Mouse (Mus musculus): Measurements from ENCODE around the gene Glra4. TPM values are rescaled to one million over a fixed set of nuclear protein-coding genes. Genes with fewer than 3 reads are reported as not detected.

The Glra4 gene
- 0.04 and 0.05 TPM in 2 replicates for polyA plus RNA-seq (2012; rRNA removed)

DNA sequence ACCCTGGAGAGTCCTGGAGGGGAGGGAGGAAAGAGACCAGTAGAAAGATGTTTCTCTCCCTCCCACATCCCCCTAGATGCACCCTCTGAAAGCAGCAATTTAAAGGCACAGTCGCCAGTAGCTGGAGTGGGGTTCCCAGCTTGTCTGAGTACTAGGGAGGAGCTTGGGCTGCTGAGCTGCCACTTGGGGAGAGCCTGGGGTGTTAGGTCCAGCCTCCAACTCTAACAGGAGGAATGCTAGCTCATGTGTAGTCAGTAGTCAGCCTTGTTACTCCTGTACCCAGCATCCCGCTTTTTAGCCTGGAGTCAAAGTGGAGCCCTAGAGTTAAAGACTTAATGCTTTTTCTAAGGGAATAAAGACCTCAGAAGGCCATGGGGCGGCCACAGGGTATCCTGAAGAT is at the start of gene Glra4:
Gene Glra4 (minus strand): TSS at position 101 of the 400 bp plus-strand sequence.
- no peak for DNase-seq (ENCODE audit: low read depth)
- no peak for TF ChIP-seq CTCF (IDR thresholded peaks at IDR 0.05; ENCODE audit: borderline replicate concordance, extremely low read depth, insufficient read depth, insufficient read length)
- no peak for TF ChIP-seq POLR2A (IDR thresholded peaks at IDR 0.05; ENCODE audit: borderline replicate concordance, extremely low read depth, insufficient read depth, insufficient read length, poor library complexity, severe bottlenecking)

DNA sequence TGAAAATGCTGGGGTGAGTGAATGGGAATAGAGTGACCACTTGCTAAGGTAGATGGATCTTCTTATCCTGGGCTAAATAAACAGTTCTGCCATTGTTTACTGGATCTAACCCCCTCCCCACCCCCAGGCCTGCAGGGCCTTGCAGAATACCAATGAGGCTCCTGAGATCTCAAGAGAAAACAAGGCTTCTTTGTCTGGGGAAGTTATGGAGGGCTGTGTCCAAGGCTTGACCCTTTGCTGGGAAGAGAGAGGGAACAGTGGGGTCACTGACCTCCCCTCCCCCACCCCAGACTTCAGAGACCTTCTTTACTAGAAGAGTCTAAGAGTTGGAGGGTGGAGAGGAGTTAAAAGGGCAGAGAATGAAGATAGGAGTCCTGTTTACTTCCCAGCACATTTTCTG is 48.7 kb upstream of the Glra4 start:
- TF ChIP-seq CTCF (IDR thresholded peaks at IDR 0.05; ENCODE audit: borderline replicate concordance, extremely low read depth, insufficient read depth, insufficient read length): no peak
- no peak for DNase-seq (ENCODE audit: low read depth)

DNA sequence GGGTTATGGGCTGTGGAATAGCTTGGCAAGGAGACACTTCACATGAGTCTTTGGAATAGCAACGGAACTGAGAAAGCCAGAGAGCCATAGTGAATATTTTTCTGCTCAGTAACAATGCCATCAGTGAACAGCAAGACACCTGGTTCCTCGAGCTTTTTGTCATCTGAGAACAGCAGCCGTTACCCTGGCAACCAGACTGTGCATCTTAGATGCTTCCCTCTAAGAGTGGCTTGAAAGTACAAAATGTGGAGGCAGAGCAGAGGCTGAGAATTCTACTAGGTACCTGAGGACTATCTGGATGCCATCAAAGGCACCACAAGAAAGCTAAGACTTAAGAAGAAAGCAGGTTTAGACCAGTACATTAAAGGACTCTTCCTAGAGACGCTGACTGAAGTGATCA is 45.1 kb upstream of the Glra4 start:
- TF ChIP-seq POLR2A (IDR thresholded peaks at IDR 0.05; ENCODE audit: borderline replicate concordance, extremely low read depth, insufficient read depth, insufficient read length, poor library complexity, severe bottlenecking): no peak
- no peak for TF ChIP-seq CTCF (IDR thresholded peaks at IDR 0.05; ENCODE audit: borderline replicate concordance, extremely low read depth, insufficient read depth, insufficient read length)
- peak; percentile 72 for DNase-seq (ENCODE audit: low read depth)

DNA sequence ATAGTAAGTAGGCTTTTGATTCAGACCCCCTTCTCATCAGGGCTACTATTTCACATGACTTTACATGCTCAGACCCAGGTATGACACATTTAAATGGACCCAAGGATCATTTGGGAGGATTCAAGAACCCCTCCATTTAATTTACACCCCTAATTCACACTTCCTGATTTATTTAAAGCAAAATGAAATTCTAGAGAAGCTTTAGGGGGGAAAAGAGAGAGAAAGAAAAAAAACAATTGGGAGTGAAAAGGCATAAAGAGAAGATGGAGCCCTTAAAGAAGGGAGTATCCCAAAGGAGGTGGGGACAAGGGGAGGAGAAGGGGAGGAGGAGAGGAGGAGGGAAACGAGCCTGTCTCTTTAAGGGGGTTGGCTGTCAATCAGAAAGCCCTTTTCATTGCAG is 42.4 kb upstream of the Glra4 start, which contains the start of gene Plp1:
Gene Plp1 (plus strand): TSS at position 301 of the 400 bp plus-strand sequence.
- TF ChIP-seq POLR2A (IDR thresholded peaks at IDR 0.05; ENCODE audit: borderline replicate concordance, extremely low read depth, insufficient read depth, insufficient read length, poor library complexity, severe bottlenecking): no peak
- no peak for TF ChIP-seq CTCF (IDR thresholded peaks at IDR 0.05; ENCODE audit: borderline replicate concordance, extremely low read depth, insufficient read depth, insufficient read length)
- DNase-seq (ENCODE audit: low read depth): no peak

DNA sequence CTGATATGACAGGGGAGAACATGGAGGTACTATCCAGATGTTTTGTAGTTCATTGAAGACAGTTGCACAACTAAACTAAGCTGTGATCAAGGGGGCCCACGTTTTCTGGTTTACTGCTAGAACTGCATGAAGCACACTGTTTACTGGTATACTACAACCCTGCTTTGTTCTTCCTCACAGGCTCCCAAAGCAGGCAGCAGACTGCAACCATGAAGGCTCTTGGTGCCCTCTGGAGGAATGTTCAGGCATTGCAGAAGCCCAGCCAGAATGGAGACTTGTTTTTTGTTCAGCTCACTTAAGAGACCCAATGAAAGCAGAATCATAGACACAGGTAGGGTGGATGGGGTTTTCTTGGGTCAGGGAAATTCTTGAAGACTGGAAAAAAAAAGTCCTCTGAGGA is 40.3 kb upstream of the Glra4 start:
- DNase-seq (ENCODE audit: low read depth): peak; percentile 90
- TF ChIP-seq CTCF (IDR thresholded peaks at IDR 0.05; ENCODE audit: borderline replicate concordance, extremely low read depth, insufficient read depth, insufficient read length) (peak; percentile 81; the same call in 1 of the 2 replicates), POLR2A (IDR thresholded peaks at IDR 0.05; ENCODE audit: borderline replicate concordance, extremely low read depth, insufficient read depth, insufficient read length, poor library complexity, severe bottlenecking) (no peak)

DNA sequence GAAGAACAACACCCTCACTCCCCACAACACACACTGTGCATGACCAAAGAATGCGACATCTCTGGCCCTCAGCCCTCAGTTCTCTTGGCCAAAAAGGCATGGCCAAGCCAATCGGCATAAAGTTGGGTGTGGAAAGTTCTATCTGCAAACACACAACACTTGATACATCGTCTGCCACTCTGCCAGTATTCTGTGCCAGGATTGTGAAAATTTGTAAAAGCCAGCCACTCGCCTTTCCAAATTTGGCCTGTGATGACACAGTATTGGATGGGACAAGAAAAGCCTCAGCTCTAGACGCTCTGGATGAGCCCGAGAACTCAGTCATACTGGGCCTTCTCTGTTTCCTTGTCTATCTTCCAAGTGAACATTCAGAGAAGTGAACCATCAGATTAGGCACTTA is 39.8 kb upstream of the Glra4 start:
- TF ChIP-seq CTCF (IDR thresholded peaks at IDR 0.05; ENCODE audit: borderline replicate concordance, extremely low read depth, insufficient read depth, insufficient read length) (no peak), POLR2A (IDR thresholded peaks at IDR 0.05; ENCODE audit: borderline replicate concordance, extremely low read depth, insufficient read depth, insufficient read length, poor library complexity, severe bottlenecking) (no peak)
- DNase-seq (ENCODE audit: low read depth): no peak

DNA sequence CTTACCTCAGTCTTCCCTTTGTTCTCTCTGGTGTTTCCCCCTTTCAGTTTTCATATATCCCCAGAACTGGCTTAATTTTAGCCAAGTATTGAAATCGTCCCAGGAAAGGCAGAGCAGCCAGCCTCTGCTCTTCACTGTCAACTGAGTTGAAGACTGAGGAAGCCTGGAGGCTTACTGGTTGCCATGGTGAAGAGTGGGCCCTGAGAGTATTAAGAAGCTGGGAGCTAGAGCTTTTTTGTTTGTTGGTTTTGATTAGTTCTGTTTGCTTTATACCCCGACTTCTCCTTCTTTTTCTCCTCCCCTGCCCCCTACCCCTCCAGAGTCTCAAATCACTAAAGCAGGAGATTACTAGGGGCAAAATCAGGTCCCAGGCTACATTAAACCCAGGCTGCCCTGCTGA is 17.3 kb upstream of the Glra4 start:
- peak; percentile 52 for DNase-seq (ENCODE audit: low read depth)
- no peak for TF ChIP-seq POLR2A (IDR thresholded peaks at IDR 0.05; ENCODE audit: borderline replicate concordance, extremely low read depth, insufficient read depth, insufficient read length, poor library complexity, severe bottlenecking)
- no peak for TF ChIP-seq CTCF (IDR thresholded peaks at IDR 0.05; ENCODE audit: borderline replicate concordance, extremely low read depth, insufficient read depth, insufficient read length)

DNA sequence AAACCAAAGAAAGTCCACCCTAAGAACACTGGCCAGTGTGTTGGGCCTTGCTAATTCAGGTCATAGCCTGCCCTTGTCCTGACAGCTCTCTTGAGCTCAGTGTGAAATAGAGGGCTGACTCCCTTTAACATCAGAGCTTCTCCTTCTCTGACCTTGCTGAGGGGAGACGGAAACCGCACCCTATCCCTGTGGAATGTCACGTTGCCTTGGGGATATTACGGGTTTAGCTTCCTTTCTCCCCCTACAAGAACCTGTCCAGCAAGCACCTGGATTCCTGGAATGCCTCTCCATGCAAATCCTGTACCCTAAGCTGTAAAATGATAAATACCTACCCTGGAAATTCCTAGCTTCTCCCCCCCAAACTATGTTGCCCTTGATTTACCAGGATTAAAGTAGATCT is 9.5 kb upstream of the Glra4 start:
- TF ChIP-seq POLR2A (IDR thresholded peaks at IDR 0.05; ENCODE audit: borderline replicate concordance, extremely low read depth, insufficient read depth, insufficient read length, poor library complexity, severe bottlenecking) (no peak), CTCF (IDR thresholded peaks at IDR 0.05; ENCODE audit: borderline replicate concordance, extremely low read depth, insufficient read depth, insufficient read length) (no peak)
- DNase-seq (ENCODE audit: low read depth): no peak

DNA sequence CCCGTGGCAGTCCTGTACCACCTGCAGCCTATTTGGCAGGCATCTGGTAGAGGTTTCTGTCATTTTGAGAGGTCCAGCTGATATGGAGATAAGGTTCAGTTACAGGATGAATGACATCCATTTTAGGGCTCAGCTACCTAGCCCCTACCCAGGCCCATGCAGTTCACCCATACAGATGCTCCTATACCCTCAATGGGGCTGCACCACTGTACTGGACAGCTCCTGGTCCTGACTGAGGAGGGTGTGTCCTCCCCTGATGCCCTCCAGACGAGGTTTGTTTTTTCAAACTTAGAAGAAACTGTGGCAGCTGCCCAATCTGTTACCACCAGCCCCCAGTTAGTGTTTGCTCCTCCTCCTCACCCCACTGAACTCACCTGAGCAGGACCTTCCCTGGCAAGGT is 679 bp downstream of the Glra4 start:
- no peak for DNase-seq (ENCODE audit: low read depth)
- TF ChIP-seq POLR2A (IDR thresholded peaks at IDR 0.05; ENCODE audit: borderline replicate concordance, extremely low read depth, insufficient read depth, insufficient read length, poor library complexity, severe bottlenecking) (no peak), CTCF (IDR thresholded peaks at IDR 0.05; ENCODE audit: borderline replicate concordance, extremely low read depth, insufficient read depth, insufficient read length) (no peak)

DNA sequence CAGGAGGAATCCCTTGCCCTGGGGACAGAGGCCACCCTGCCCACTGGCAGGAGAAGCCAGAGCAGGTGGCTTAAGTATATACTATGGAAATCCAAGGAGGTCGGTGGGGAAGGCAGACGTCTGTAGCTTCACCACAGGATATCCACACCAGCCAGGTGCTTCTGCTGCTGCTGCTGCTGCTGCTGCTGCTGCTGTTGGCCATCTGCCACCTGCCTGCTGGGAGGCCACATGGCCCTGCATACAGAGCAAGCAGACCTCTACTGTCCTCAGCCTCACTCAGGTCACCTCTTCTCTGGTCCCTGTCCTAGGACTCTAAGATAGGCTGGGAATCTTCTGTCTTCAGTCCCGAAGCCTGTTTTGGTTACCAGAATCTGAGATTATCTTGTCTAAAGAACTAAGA is 1.9 kb downstream of the Glra4 start:
- DNase-seq (ENCODE audit: low read depth): no peak
- TF ChIP-seq CTCF (IDR thresholded peaks at IDR 0.05; ENCODE audit: borderline replicate concordance, extremely low read depth, insufficient read depth, insufficient read length) (no peak), POLR2A (IDR thresholded peaks at IDR 0.05; ENCODE audit: borderline replicate concordance, extremely low read depth, insufficient read depth, insufficient read length, poor library complexity, severe bottlenecking) (no peak)

DNA sequence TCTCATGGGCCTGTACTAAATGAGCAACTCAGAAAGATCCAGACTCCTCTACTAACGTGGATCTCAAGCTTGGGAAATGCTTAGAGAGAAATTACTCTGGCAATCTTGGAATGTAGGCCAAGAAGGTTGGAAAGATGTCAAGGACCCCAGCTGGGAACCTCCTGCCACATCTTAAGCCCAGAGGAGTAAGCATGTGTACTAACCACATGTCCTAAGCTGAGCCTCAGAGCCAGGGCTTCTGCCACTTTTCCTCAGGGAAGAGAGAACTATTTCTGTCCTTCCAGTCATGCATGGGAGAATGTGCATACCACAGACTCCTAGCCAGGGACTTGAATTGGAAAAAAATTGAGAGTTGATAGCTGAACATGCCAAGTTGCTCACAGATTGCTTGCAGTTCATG is 6.9 kb downstream of the Glra4 start:
- no peak for DNase-seq (ENCODE audit: low read depth)
- TF ChIP-seq POLR2A (IDR thresholded peaks at IDR 0.05; ENCODE audit: borderline replicate concordance, extremely low read depth, insufficient read depth, insufficient read length, poor library complexity, severe bottlenecking): no peak
- TF ChIP-seq CTCF (IDR thresholded peaks at IDR 0.05; ENCODE audit: borderline replicate concordance, extremely low read depth, insufficient read depth, insufficient read length): no peak

DNA sequence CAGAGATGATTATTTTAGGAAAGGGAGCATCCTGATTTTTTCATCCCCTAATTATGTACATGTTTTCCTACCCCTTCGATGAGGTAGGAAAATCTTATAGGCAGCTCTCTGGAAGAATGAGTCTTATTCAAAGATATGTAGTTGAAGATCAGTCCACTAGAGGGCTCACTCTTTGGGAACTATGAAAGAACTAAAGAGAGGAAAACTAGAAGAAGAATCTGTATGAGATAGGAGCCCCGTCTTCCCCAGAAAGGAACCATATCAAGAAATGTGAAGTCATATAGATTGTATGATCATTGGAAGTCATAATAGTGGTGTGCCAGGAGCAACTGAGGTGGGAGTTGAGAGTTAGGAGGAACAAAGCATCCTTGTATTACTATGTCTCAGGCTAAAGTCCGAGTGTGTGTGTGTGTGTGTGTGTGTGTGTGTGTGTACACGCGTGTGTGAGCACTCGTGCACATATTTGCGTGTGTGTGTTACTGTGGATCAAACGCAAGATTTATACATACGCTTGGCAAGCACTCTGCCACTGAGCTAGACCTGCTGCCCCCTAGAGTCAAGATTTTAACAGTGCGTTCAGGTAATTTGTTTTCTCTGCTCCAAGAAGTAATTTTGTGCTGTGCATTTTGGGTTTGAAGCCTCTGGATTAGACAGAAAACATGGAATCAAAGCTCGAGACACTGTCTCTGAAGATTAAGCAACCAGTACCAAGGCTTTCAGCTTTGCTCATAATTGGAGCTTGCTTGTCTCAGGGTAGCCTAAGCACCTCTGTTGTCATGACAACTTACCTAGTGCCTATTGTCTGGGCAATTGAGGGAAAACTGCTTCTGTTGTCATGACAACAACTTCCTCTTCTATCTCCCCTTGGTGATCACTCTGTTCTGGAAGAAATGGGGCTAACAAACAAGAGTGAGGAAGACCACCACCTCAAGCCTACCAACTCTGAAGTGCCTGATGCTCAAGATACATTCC is 18.6 kb downstream of the Glra4 start:
- TF ChIP-seq CTCF (IDR thresholded peaks at IDR 0.05; ENCODE audit: borderline replicate concordance, extremely low read depth, insufficient read depth, insufficient read length) (peak; percentile 42; the same call in 1 of the 2 replicates), POLR2A (IDR thresholded peaks at IDR 0.05; ENCODE audit: borderline replicate concordance, extremely low read depth, insufficient read depth, insufficient read length, poor library complexity, severe bottlenecking) (no peak)
- DNase-seq (ENCODE audit: low read depth): peak; percentile 68

All from brain, embryonic 14.5 days (tissue).